Mouse (Mus musculus) MEL (cell line): Measurements from ENCODE around the gene Arid1b. TPM values are rescaled to one million over a fixed set of nuclear protein-coding genes. Genes with fewer than 3 reads are reported as not detected.

Experiments used
- DNase-seq: peaks from one replicate; pipeline ENCODE4 v3.0.0; 2011; ENCODE audit warnings: low read depth, low spot score
- H3K27ac ChIP-seq: 2 replicates; pipeline ENCODE4 v1.5.1; 2012; ENCODE audit warnings: low read depth, mild to moderate bottlenecking, control low read depth, low read length, moderate library complexity; ENCODE audit not compliant: control insufficient read depth
- H3K27me3 ChIP-seq, 2 experiments: fragments of 150-350 bp in 1 of 2; sonication (generic) in 1 of 2; 2 replicates each; pipeline ENCODE4 v1.6.1; 2012; ENCODE audit warnings: low read length in 2 of 2, mild to moderate bottlenecking in 2 of 2, improper control_type of control experiment in 1 of 2, moderate library complexity in 1 of 2; ENCODE audit not compliant: insufficient read depth in 2 of 2, control insufficient read depth in 1 of 2
- H3K36me3 ChIP-seq, 2 experiments: 2 replicates each; pipeline ENCODE4 v1.6.1; 2012 to 2014; ENCODE audit warnings: low read length in 2 of 2, improper control_type of control experiment in 1 of 2, inconsistent platforms in 1 of 2, mild to moderate bottlenecking in 1 of 2; ENCODE audit not compliant: insufficient read depth in 2 of 2, control insufficient read depth in 1 of 2
- H3K4me1 ChIP-seq, 2 experiments: fragments of 150-350 bp in 1 of 2; sonication (generic) in 1 of 2; 2 replicates each; pipeline ENCODE4 v1.6.1; 2012; ENCODE audit warnings: low read length in 2 of 2, improper control_type of control experiment in 1 of 2, mild to moderate bottlenecking in 1 of 2; ENCODE audit not compliant: insufficient read depth in 2 of 2, control insufficient read depth in 1 of 2
- H3K4me3 ChIP-seq, 2 experiments: fragments of 150-350 bp in 1 of 2; sonication (generic) in 1 of 2; 2 replicates each; pipeline ENCODE4 v1.5.1; 2012; ENCODE audit warnings: low read depth in 2 of 2, low read length in 2 of 2, mild to moderate bottlenecking in 2 of 2, moderate library complexity in 2 of 2, control low read depth in 1 of 2, improper control_type of control experiment in 1 of 2; ENCODE audit not compliant: control insufficient read depth in 1 of 2, insufficient read depth in 1 of 2
- H3K79me2 ChIP-seq: 2 replicates; pipeline ENCODE4 v1.6.1; 2012; ENCODE audit warnings: mild to moderate bottlenecking, low read length, moderate library complexity; ENCODE audit not compliant: control insufficient read depth, poor library complexity, insufficient read depth
- H3K9ac ChIP-seq: 2 replicates; pipeline ENCODE4 v1.6.1; 2012; ENCODE audit warnings: low read depth, mild to moderate bottlenecking, control low read depth, low read length, moderate library complexity; ENCODE audit not compliant: control insufficient read depth, poor library complexity, severe bottlenecking
- H3K9me3 ChIP-seq: fragments of 150-350 bp; sonication (generic); replicated peaks from 2 replicates; pipeline ENCODE4 v1.6.1; 2012; ENCODE audit warnings: mild to moderate bottlenecking, low read length, improper control_type of control experiment, moderate library complexity; ENCODE audit not compliant: insufficient read depth
- CHD2 ChIP-seq: IDR thresholded peaks from 2 replicates; pipeline ENCODE4 v1.6.1; 2011; ENCODE audit warnings: low read length, improper control_type of control experiment
- CTCF ChIP-seq, 3 experiments: IDR thresholded peaks in 2 of 3; conservative IDR thresholded peaks in 1 of 3; 2 replicates each; pipeline ENCODE4 v1.5.1; 2011 to 2012; ENCODE audit warnings: low read length in 3 of 3, low read depth in 2 of 3, mild to moderate bottlenecking in 2 of 3, improper control_type of control experiment in 1 of 3, inconsistent platforms in 1 of 3, mixed read lengths in 1 of 3, moderate library complexity in 1 of 3; ENCODE audit not compliant: control insufficient read depth in 1 of 3, insufficient read depth in 1 of 3, poor library complexity in 1 of 3, severe bottlenecking in 1 of 3
- EP300 ChIP-seq, 2 experiments: IDR thresholded peaks; 2 replicates each; pipeline ENCODE4 v1.6.1; 2011; ENCODE audit warnings: improper control_type of control experiment in 2 of 2, low read length in 2 of 2, low read depth in 1 of 2, mild to moderate bottlenecking in 1 of 2
- ETS1 ChIP-seq: IDR thresholded peaks from 2 replicates; pipeline ENCODE4 v1.6.1; 2012; ENCODE audit warnings: low read depth, mild to moderate bottlenecking, inconsistent platforms, low read length, improper control_type of control experiment, moderate library complexity
- GATA1 ChIP-seq: IDR thresholded peaks from 2 replicates; pipeline ENCODE4 v1.6.1; 2011; ENCODE audit warnings: low read depth, low read length, improper control_type of control experiment
- JUND ChIP-seq: IDR thresholded peaks from 2 replicates; pipeline ENCODE4 v1.6.1; 2011; ENCODE audit warnings: low read depth, mild to moderate bottlenecking, improper control_type of control experiment, low read length
- MAFK ChIP-seq: IDR thresholded peaks from 2 replicates; pipeline ENCODE4 v1.6.1; 2011; ENCODE audit warnings: low read depth, mild to moderate bottlenecking, low read length, improper control_type of control experiment, borderline replicate concordance
- MAX ChIP-seq: IDR thresholded peaks from 2 replicates; pipeline ENCODE4 v1.6.1; 2011; ENCODE audit warnings: low read length, improper control_type of control experiment
- MAZ ChIP-seq: IDR thresholded peaks from 2 replicates; pipeline ENCODE4 v1.6.1; 2012; ENCODE audit warnings: low read depth, mild to moderate bottlenecking, inconsistent platforms, low read length, improper control_type of control experiment
- MXI1 ChIP-seq: IDR thresholded peaks from 2 replicates; pipeline ENCODE4 v1.6.1; 2011; ENCODE audit warnings: mild to moderate bottlenecking, low read depth, low read length, improper control_type of control experiment
- MYB ChIP-seq: IDR thresholded peaks from 2 replicates; pipeline ENCODE4 v1.6.1; 2011; ENCODE audit warnings: mild to moderate bottlenecking, low read depth, low read length, improper control_type of control experiment
- MYC ChIP-seq: IDR thresholded peaks from 2 replicates; pipeline ENCODE4 v1.6.1; 2011; ENCODE audit warnings: low read depth, mild to moderate bottlenecking, low read length, improper control_type of control experiment, moderate library complexity
- NRF1 ChIP-seq: IDR thresholded peaks from 2 replicates; pipeline ENCODE4 v1.6.1; 2014; ENCODE audit warnings: low read depth, mild to moderate bottlenecking, inconsistent platforms, low read length, improper control_type of control experiment, moderate library complexity; ENCODE audit not compliant: poor library complexity, insufficient read depth, severe bottlenecking
- RCOR1 ChIP-seq: IDR thresholded peaks from 2 replicates; pipeline ENCODE4 v1.6.1; 2012; ENCODE audit warnings: low read depth, mild to moderate bottlenecking, inconsistent platforms, low read length, improper control_type of control experiment
- USF1 ChIP-seq: IDR thresholded peaks from 2 replicates; pipeline ENCODE4 v1.6.1; 2014; ENCODE audit warnings: low read depth, mild to moderate bottlenecking, inconsistent platforms, low read length, improper control_type of control experiment, moderate library complexity
- USF2 ChIP-seq, 2 experiments: IDR thresholded peaks; 2 replicates each; pipeline ENCODE4 v1.6.1; 2011 to 2012; ENCODE audit warnings: improper control_type of control experiment in 2 of 2, low read length in 2 of 2, borderline replicate concordance in 1 of 2, inconsistent platforms in 1 of 2, low read depth in 1 of 2, mild to moderate bottlenecking in 1 of 2; ENCODE audit not compliant: insufficient read depth in 1 of 2
- ZC3H11A ChIP-seq: IDR thresholded peaks from 2 replicates; pipeline ENCODE4 v1.6.1; 2012; ENCODE audit warnings: low read depth, mild to moderate bottlenecking, inconsistent platforms, low read length, improper control_type of control experiment
- ZKSCAN1 ChIP-seq: IDR thresholded peaks from 2 replicates; pipeline ENCODE4 v1.6.1; 2012; ENCODE audit warnings: low read depth, mild to moderate bottlenecking, inconsistent platforms, low read length, improper control_type of control experiment, moderate library complexity
- ZMIZ1 ChIP-seq: IDR thresholded peaks from 2 replicates; pipeline ENCODE4 v1.6.1; 2012; ENCODE audit warnings: low read depth, mild to moderate bottlenecking, inconsistent platforms, low read length, improper control_type of control experiment, moderate library complexity
- ZNF384 ChIP-seq: IDR thresholded peaks from 2 replicates; pipeline ENCODE4 v1.6.1; 2012; ENCODE audit warnings: low read depth, mild to moderate bottlenecking, inconsistent platforms, low read length, improper control_type of control experiment
- polyA plus RNA-seq, 2 experiments: library from polyadenylated mRNA; stranded (reverse) in 1 of 2; unstranded in 1 of 2; fragments of >175 nt in 1 of 2; fragments of >200 nt in 1 of 2; gene quantifications; 2 replicates each; pipeline versions ENCODE4 v1.2.1 to v1.2.4; 2012; ENCODE audit warnings: low replicate concordance in 2 of 2, low read depth in 1 of 2; ENCODE audit not compliant: insufficient read length in 2 of 2, insufficient read depth in 1 of 2, missing spikeins in 1 of 2
- total RNA-seq: library from RNA; depleted of rRNA; stranded (reverse); fragments of 300-350 nt; gene quantifications from 2 replicates; pipeline ENCODE4 v1.2.3, GENCODE M21; 2012

Gene Arid1b
- total and polyA plus RNA-seq, 3 experiments = 13.4 to 17.4 TPM; not detected in 1

GRCm38 (mm10) chr17:5066835-5067234, 72.7 kb downstream of the Arid1b start:
- H3K4me1 ChIP-seq = peaks cover 2 to 5% of the 10 kb centered on the region in 2 experiments; a peak in 2 of 4 replicates
- H3K9me3 ChIP-seq = no peaks in the 10 kb centered on the region
- H3K4me3 ChIP-seq = no peak overlapping the region
- H3K9ac ChIP-seq = no peak overlapping the region
- no peak overlapping the region for H3K27ac ChIP-seq
- peaks cover 5 to 8% of the 10 kb centered on the region in 2 experiments; a peak in 3 of 4 replicates for H3K36me3 ChIP-seq
- no peak for TF ChIP-seq CTCF (IDR thresholded peaks at IDR 0.05 in 2 of 3, conservative IDR thresholded peaks at IDR 0.05 in 1 of 3; ENCODE audit: control insufficient read depth in 1 of 3, insufficient read depth in 1 of 3, low read depth in 2 of 3, low read length in 3 of 3, poor library complexity in 1 of 3, severe bottlenecking in 1 of 3)
- TF ChIP-seq JUND = no peak
- TF ChIP-seq ZMIZ1 = no peak
- TF ChIP-seq USF1 = no peak
- no peak for TF ChIP-seq ETS1
- no peak for TF ChIP-seq MAFK
- no peak for TF ChIP-seq NRF1
- no peak for TF ChIP-seq MYC
- TF ChIP-seq MXI1 = no peak
- DNase-seq = no peak
- no peaks in the 10 kb centered on the region for H3K27me3 ChIP-seq
- H3K79me2 ChIP-seq = peaks cover 2% of the 10 kb centered on the region

- H3K4me1 ChIP-seq = peaks cover 2 to 5% of the 10 kb centered on the region in 2 experiments; a peak in 2 of 4 replicates
- TF ChIP-seq GATA1 (no peak), MYB (no peak), ZC3H11A (no peak), RCOR1 (no peak), ZKSCAN1 (no peak), USF1 (no peak), MAZ (no peak), EP300 (IDR thresholded peaks at IDR 0.05; ENCODE audit: low read depth in 1 of 2, low read length in 2 of 2) (no peak), USF2 (IDR thresholded peaks at IDR 0.05; ENCODE audit: borderline replicate concordance in 1 of 2, insufficient read depth in 1 of 2, low read depth in 1 of 2, low read length in 2 of 2) (no peak), MAX (no peak), NRF1 (no peak), MYC (no peak), MAFK (no peak), ZNF384 (no peak), CHD2 (no peak)
- TF ChIP-seq, all 39 proteins: peak for 0
- H3K9ac ChIP-seq = no peak overlapping the region
- H3K36me3 ChIP-seq = peaks cover 5 to 8% of the 10 kb centered on the region in 2 experiments; a peak in 3 of 4 replicates
- H3K9me3 ChIP-seq = no peaks in the 10 kb centered on the region
- DNase-seq = no peak
- H3K27me3 ChIP-seq = no peaks in the 10 kb centered on the region
- H3K79me2 ChIP-seq = peaks cover 2% of the 10 kb centered on the region
- H3K27ac ChIP-seq = no peak overlapping the region
- H3K4me3 ChIP-seq = no peak overlapping the region
These were observed 73.1 kb downstream of the Arid1b start for GRCm38 (mm10) chr17:5067264-5067663.
